Mouse (Mus musculus) midbrain, embryonic 12.5 days (tissue): Measurements from ENCODE around the gene Aldh2. TPM values are rescaled to one million over a fixed set of nuclear protein-coding genes. Genes with fewer than 3 reads are reported as not detected.
A peak's percentile ranks its signal among the peaks of the same experiment; 100 is the strongest.

Experiments used
- ATAC-seq: fragments of 200-750 bp; cut with Nextera tagmentation; 2 replicates; pipeline ENCODE4 v1.8.0; 2017; ENCODE audit warnings: low read depth, moderate TSS enrichment, moderate library complexity; ENCODE audit not compliant: low FRiP score
- H3K27ac ChIP-seq: fragments of 300-500 bp; sonication (generic); replicated peaks from 2 replicates; pipeline ENCODE4 v1.5.1; 2016; ENCODE audit warnings: mild to moderate bottlenecking
- H3K27me3 ChIP-seq: fragments of 300-500 bp; sonication (generic); 2 replicates; pipeline ENCODE4 v1.6.1; 2016; ENCODE audit warnings: mild to moderate bottlenecking
- H3K36me3 ChIP-seq: fragments of 300-500 bp; sonication (generic); 2 replicates; pipeline ENCODE4 v1.6.1; 2016
- H3K4me1 ChIP-seq: fragments of 300-500 bp; sonication (generic); 2 replicates; pipeline ENCODE4 v1.6.1; 2016
- H3K4me2 ChIP-seq: fragments of 300-500 bp; sonication (generic); replicated peaks from 2 replicates; pipeline ENCODE4 v1.6.1; 2016; ENCODE audit warnings: mild to moderate bottlenecking, moderate library complexity
- H3K4me3 ChIP-seq: fragments of 300-500 bp; sonication (generic); 2 replicates; pipeline ENCODE4 v1.5.1; 2016; ENCODE audit warnings: mild to moderate bottlenecking
- H3K9ac ChIP-seq: fragments of 300-500 bp; sonication (generic); replicated peaks from 2 replicates; pipeline ENCODE4 v1.6.1; 2016; ENCODE audit warnings: mild to moderate bottlenecking, moderate library complexity
- H3K9me3 ChIP-seq: fragments of 300-500 bp; sonication (generic); 2 replicates; pipeline ENCODE4 v1.6.1; 2016; ENCODE audit warnings: mild to moderate bottlenecking
- WGBS: fragments of 180-500 bp; shearing (Covaris S2); methylation state at CpG from one replicate; pipeline ENCODE4 v1.1.7; 2016; 5-methylcytosine and 5-hydroxymethylcytosine counted together
- polyA plus RNA-seq: library from polyadenylated mRNA; unstranded; fragments of >200 nt; fragmentation: Nextera tagmentation; extraction: Ambion mirVana; gene quantifications from 2 replicates; pipeline ENCODE4 v1.2.1, GENCODE M21; 2016

The Aldh2 gene
- polyA plus RNA-seq, 1 experiment from 2014 or later: 94.1 TPM

DNA sequence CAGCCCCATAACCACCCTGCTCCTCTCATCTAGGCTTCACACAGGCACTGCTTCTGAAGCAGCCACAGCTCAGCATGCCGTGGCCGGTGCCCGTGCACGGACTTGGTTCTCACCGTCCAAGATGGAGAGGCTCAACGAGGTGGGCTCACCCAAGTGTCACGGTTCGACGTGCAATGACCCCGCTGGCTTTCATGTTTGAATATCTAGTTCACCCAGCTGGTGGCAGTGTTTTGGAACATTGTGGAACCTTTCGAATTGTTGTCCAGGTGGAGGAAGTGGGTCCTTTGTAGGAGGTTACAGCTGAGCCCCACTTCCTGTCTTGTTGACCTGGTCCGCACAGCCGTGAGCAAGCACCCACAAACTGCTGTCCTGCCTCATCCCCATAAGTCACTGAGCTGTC is 19.5 kb downstream of the Aldh2 start:
- H3K36me3 ChIP-seq: peaks cover 7% of the 10 kb centered on the region; the same call in 1 of the 2 replicates

DNA sequence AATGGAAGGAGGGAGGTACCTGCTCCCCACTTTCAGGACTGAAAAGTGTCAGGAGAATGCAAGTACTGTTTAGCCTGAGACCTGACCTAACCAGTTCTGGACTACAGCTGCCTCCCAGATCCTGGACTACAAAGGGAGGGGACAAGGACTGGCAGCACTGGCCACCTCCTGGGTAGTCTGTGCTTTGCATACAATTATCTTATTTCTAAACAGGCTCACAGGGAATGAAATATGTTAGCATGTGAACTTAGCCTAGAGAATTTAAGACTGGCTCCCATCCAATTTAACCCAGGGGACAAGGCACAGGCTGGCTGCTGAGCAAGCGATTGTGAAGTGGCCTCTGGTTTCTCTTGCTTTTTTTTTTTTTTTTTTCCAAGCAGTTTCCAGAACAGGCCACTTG is 22.8 kb downstream of the Aldh2 start:
- Histone ChIP-seq H3K4me1 (no peaks in the 10 kb centered on the region), H3K9me3 (no peaks in the 10 kb centered on the region), H3K4me2 (no peak overlapping the region), H3K27ac (no peak overlapping the region), H3K9ac (no peak overlapping the region), H3K4me3 (no peak overlapping the region), H3K36me3 (peaks cover 7% of the 10 kb centered on the region; the same call in 1 of the 2 replicates), H3K27me3 (no peaks in the 10 kb centered on the region)
- ATAC-seq: no peak
- 93% methylated on average over 1 of the region's 1 CpGs for WGBS

More for the DNA sequence above, 19.5 kb downstream of the Aldh2 start:
- Histone ChIP-seq H3K9ac (no peak overlapping the region), H3K4me3 (no peak overlapping the region), H3K4me1 (no peaks in the 10 kb centered on the region), H3K4me2 (no peak overlapping the region), H3K27ac (no peak overlapping the region), H3K27me3 (no peaks in the 10 kb centered on the region), H3K9me3 (no peaks in the 10 kb centered on the region)
- 94% methylated on average over 13 of the region's 13 CpGs for WGBS
- no peak for ATAC-seq

DNA sequence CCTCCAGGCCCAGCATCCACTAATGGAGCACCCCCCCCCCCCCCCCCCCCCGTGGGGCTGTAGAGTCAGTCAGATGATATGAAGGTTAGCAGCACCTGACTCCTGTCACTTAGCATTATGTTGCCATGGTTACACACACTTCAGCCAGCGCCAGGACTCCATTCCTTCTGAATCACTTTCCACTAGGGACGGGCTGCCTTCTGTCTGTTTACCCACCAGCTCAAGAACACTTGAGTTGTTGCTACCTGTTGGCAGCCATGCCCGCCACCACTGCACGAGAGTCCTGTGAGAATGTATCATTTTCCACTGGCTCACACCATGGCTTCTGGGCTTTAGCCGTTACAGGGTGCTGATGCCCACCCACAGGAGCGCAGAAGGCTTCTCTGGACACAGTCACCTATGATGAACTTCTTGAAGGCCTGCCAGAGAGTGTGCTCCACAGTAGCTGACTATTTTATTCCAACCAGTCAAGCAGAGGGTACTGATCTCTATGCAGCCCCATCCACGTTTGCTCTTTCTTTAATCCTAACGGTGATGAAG is 23.7 kb downstream of the Aldh2 start:
- 70% methylated on average over 9 of the region's 9 CpGs for WGBS
- H3K4me3 ChIP-seq: no peak overlapping the region
- peaks cover 7% of the 10 kb centered on the region; the same call in 1 of the 2 replicates for H3K36me3 ChIP-seq
- H3K9ac ChIP-seq: no peak overlapping the region
- no peak overlapping the region for H3K27ac ChIP-seq
- no peaks in the 10 kb centered on the region for H3K4me1 ChIP-seq
- no peak overlapping the region for H3K4me2 ChIP-seq
- H3K9me3 ChIP-seq: no peaks in the 10 kb centered on the region
- H3K27me3 ChIP-seq: no peaks in the 10 kb centered on the region
- no peak for ATAC-seq

DNA sequence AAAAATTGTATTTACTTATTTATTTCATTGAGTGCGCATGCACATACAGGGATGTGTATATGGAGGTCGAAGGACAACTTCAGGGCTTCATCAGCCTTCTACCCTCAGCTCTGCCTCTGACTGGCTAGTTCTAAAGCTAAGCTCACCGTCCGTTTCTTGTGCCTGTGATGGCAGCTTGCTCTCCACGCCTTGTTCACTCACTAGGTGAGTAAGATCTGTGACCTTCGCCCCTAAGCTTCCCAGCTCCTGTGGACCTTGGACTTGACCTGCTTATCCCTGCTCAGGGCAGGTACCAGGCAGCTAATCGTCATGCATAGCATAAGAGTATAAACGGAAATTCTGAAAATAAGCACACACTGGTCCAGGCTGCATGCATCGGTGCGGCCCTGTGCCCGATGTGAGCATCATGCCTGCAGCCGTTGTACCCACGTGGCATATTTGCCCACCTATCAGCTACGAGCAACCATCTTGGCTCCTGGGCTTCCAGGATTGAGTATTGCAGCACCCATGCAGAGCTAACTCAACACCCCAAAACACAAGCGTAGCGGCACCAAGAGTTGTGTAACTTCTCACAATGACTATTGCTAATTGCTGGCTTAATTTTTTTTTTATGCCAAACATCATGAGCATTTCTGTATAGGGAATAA is 27.5 kb downstream of the Aldh2 start:
- Histone ChIP-seq H3K4me1 (0 out of 2 replicates have a peak, but pooled peaks cover 4% of the 10 kb centered on the region), H3K36me3 (no peaks in the 10 kb centered on the region), H3K4me2 (no peak overlapping the region), H3K9me3 (no peaks in the 10 kb centered on the region), H3K9ac (no peak overlapping the region), H3K27me3 (no peaks in the 10 kb centered on the region), H3K4me3 (no peak overlapping the region), H3K27ac (no peak overlapping the region)
- 91% methylated on average over 16 of the region's 16 CpGs for WGBS
- no peak for ATAC-seq

DNA sequence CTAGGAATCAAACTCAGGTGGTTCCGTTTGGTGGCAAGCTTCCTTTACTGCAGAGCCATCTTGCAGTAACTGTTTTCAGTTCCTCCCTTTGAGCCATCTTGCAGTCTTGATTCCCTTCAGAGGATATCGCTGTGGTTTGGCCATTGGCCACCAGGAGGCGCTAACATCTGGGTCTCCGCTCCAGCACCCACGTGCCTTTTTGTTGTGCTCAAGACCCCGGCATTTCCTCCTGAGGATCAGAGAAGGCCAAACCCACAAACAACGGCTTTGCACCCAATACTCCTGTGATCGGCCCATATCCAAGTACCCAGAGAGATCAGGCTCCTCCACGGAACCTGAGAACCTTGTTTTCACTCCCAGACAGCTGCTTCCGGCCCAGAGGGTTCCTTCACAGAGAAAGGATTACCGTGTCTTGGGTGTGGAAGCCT is 29.1 kb downstream of the Aldh2 start:
- Histone ChIP-seq H3K27me3 (no peaks in the 10 kb centered on the region), H3K4me3 (no peak overlapping the region), H3K9me3 (no peaks in the 10 kb centered on the region), H3K4me2 (peak overlapping the region; percentile 42), H3K27ac (no peak overlapping the region), H3K36me3 (no peaks in the 10 kb centered on the region), H3K9ac (no peak overlapping the region; the same call in 1 of the 2 replicates), H3K4me1 (0 out of 2 replicates have a peak, but pooled peaks cover 4% of the 10 kb centered on the region)
- 12% methylated on average over 11 of the region's 11 CpGs for WGBS
- peak; percentile 30; the same call in 1 of the 2 replicates for ATAC-seq

DNA sequence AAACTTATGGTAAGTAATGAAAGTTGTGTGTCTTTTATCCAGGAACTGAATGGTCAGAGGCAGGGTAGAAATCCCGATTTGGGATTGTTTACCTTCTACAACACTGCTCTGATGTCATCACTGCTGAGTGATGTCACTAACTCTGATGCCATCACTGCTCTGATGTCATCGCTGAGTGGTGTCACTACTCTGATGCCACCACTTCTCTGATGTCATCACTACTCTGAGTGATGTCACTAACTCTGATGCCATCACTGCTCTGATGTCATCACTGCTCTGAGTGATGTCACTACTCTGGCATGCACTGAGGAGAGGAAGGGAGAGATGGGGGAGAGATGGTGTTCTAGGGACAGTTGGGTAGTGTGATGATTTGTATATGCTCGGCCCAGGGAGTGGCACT is 31.2 kb downstream of the Aldh2 start:
- H3K9ac ChIP-seq: no peak overlapping the region
- H3K4me2 ChIP-seq: no peak overlapping the region
- H3K27ac ChIP-seq: no peak overlapping the region
- no peak overlapping the region for H3K4me3 ChIP-seq
- H3K27me3 ChIP-seq: no peaks in the 10 kb centered on the region
- H3K4me1 ChIP-seq: 0 out of 2 replicates have a peak, but pooled peaks cover 4% of the 10 kb centered on the region
- no peak for ATAC-seq
- 92% methylated on average over 3 of the region's 3 CpGs for WGBS
- H3K36me3 ChIP-seq: no peaks in the 10 kb centered on the region
- H3K9me3 ChIP-seq: no peaks in the 10 kb centered on the region

DNA sequence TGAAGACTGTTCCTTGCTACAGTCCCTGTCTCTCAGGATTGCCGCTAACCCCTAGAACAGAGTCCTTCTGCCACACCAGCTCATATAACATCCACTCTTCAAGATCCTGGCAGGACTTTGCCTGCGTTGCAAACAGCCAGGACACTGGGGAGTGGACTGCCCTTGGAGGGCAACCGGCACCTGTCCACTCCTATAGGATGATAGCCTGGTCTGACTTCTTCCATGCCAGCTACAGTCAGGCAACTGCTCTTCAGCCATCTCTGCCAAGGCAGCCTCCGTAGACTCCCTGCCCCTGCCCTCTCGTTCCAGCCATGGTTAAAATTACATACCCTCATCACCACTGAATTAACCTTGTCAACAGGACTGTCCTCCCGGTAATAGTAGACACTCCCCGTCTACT is 44.4 kb downstream of the Aldh2 start:
- H3K4me3 ChIP-seq: no peak overlapping the region
- peaks cover 12% of the 10 kb centered on the region for H3K4me1 ChIP-seq
- no peak overlapping the region for H3K9ac ChIP-seq
- ATAC-seq: no peak
- H3K27ac ChIP-seq: no peak overlapping the region
- WGBS: 87% methylated on average over 7 of the region's 7 CpGs
- no peaks in the 10 kb centered on the region for H3K9me3 ChIP-seq
- no peak overlapping the region for H3K4me2 ChIP-seq
- no peaks in the 10 kb centered on the region for H3K36me3 ChIP-seq
- no peaks in the 10 kb centered on the region for H3K27me3 ChIP-seq

DNA sequence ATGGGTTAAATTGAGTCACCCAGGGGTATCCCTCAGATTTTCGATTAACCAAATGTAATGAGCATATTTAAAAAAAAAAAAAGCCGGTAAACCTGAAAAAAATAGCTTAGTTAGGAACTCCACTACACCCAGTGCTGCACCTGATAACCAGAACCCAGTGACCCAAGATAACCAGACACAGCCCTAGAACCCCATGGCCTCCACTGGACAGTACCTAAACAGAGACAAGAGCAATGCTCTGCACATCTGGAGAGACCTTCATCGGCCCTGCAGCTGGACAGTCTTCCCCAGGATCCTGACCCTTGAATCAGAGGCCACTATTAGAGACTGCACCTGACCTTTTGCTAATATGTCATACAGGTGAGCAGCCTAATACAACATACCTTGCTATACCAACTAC is 46.5 kb downstream of the Aldh2 start:
- no peak overlapping the region for H3K9ac ChIP-seq
- H3K36me3 ChIP-seq: no peaks in the 10 kb centered on the region
- H3K4me2 ChIP-seq: no peak overlapping the region
- no peak for ATAC-seq
- no peaks in the 10 kb centered on the region for H3K27me3 ChIP-seq
- H3K9me3 ChIP-seq: no peaks in the 10 kb centered on the region
- H3K4me1 ChIP-seq: peaks cover 28% of the 10 kb centered on the region
- WGBS: 91% methylated on average over 3 of the region's 3 CpGs
- H3K27ac ChIP-seq: no peak overlapping the region
- H3K4me3 ChIP-seq: no peak overlapping the region

DNA sequence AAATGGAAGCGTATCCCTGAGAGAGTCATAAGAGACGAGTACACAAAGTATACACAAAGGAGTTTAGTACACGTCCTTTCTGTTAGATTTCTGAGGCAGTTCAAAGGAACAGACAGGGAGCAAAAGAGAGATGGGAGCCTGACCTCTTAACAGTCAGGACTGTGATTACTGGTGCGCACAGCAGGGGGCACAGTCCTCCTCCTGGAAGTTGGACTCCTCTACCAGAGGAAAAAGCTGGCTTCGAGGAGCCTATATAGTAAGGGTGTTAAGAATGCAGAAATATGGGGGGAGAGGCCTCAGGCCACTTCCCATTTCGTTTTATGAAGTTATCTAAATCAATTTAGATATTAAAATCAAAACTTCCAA is 47.1 kb downstream of the Aldh2 start:
- H3K27ac ChIP-seq: no peak overlapping the region
- no peaks in the 10 kb centered on the region for H3K9me3 ChIP-seq
- peaks cover 28% of the 10 kb centered on the region for H3K4me1 ChIP-seq
- peak overlapping the region; percentile 100 for H3K4me3 ChIP-seq
- H3K4me2 ChIP-seq: peak overlapping the region; percentile 79
- H3K27me3 ChIP-seq: no peaks in the 10 kb centered on the region
- peak overlapping the region; percentile 96 for H3K9ac ChIP-seq
- WGBS: 46% methylated on average over 6 of the region's 6 CpGs
- no peaks in the 10 kb centered on the region for H3K36me3 ChIP-seq
- no peak for ATAC-seq

DNA sequence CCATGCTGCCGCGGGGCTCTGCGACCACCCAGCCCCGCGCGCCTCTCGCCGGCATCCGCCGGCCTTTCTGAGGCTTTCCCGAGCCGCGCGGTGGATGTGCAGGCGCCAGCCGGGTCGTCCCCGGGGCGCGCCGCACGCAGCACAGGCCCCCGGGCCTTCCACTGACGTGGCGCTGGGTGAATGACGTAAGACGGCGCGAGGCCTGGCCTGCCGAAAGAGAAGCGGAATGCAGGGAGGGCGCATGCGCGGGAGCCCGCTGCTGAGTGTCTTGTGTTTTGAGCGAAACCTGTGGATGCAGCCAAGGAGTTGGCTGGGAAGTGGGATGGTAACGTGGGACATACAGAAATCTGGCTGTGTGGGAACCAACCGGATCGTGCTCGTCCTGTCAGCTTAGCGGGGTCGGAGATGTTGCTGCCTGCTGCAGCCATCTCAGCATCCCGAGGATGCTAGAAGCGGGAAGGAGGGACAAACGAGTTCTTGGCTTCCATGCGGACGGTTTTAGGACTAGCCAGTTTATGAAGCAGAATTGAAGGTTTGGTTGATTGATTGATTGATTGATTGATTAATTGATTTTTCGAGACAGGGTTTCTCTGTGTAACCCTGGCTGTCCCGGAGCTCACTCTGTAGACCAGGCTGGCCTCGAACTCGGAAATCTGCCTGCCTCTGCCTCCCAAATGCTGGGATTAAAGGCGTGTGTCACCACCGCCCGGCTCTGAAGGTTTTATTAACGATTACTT is 47.7 kb downstream of the Aldh2 start, which contains the start of gene Mapkapk5:
Mapkapk5 (minus strand) TSS at position 113 of the 737 bp plus-strand sequence.
- H3K27ac ChIP-seq: peak within 1 kb of the TSS; percentile 97
- no peaks in the 10 kb centered on the region for H3K9me3 ChIP-seq
- H3K27me3 ChIP-seq: no peaks in the 10 kb centered on the region
- H3K4me2 ChIP-seq: peak within 1 kb of the TSS; percentile 79
- H3K4me1 ChIP-seq: peaks cover 28% of the 10 kb centered on the region
- peak within 1 kb of the TSS; percentile 100 for H3K4me3 ChIP-seq
- no peaks in the 10 kb centered on the region for H3K36me3 ChIP-seq
- peak; percentile 95 for ATAC-seq
- H3K9ac ChIP-seq: peak within 1 kb of the TSS; percentile 96
- WGBS: 2% methylated on average over 53 of the region's 55 CpGs

DNA sequence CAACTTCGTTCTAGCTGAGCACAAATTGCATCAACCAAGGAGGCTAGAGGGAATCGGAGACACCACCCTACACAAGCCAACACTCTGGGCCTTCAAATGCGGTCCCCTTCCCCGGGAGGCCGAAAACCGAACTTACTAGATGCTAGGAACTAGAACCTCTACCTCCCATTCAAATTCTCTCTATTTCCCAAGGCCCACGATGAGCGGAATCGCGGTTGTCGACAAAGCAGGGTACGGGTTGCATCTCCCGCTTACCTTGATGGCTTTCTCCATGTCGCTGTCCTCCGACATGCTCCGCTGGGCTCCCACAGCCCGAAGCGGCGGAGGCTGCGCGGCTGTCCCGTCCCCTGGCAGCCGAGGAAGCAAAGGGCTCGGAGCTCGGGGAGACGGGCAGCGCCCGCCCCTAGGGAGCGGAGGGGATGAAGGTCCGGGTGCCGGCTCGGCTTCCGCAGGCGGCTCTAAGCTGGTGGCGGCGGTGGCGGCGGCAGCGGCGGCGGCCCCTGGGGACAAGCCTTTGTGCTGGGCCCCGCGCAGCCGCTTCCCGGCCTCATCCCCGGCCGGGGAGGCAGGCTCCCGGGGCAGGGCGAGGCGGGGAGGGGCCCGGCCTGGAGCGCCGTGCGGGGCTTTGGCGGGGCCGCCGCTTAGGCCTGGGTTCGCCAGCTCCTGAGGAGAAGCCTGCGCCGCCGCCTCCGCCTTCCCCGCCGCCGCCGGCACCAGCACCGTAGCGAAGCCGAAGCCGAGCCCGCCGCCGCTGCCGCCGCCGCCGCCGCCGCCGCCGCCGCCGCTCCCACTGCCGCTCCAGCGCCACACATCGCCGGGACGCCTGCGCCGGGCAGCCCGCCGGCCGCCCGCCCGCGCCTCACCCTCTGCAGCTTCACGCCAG is 48.5 kb downstream of the Aldh2 start, which contains the start of the genes Adam1a and Gm42878:
Adam1a (minus strand) TSS at position 573 of the 883 bp plus-strand sequence.
Gm42878 (minus strand) TSS at position 573 of the 883 bp plus-strand sequence.
- peak within 1 kb of the TSS; percentile 79 for H3K4me2 ChIP-seq
- H3K9ac ChIP-seq: peak within 1 kb of the TSS; percentile 96
- no peaks in the 10 kb centered on the region for H3K27me3 ChIP-seq
- no peaks in the 10 kb centered on the region for H3K36me3 ChIP-seq
- ATAC-seq: peak; percentile 66
- peak within 1 kb of the TSS; percentile 100 for H3K4me3 ChIP-seq
- no peaks in the 10 kb centered on the region for H3K9me3 ChIP-seq
- under 1% methylated on average over 57 of the region's 97 CpGs for WGBS
- peaks cover 28% of the 10 kb centered on the region for H3K4me1 ChIP-seq
- H3K27ac ChIP-seq: peak within 1 kb of the TSS; percentile 97
